Mouse (Mus musculus) heart, postnatal 0 days (tissue): ENCODE measurements around the gene 9430038I01Rik.

Experiments used
- CTCF ChIP-seq: IDR thresholded peaks from 2 replicates; pipeline ENCODE4 v1.5.1; 2016; ENCODE audit warnings: antibody characterized with exemption, control low read depth, low read depth
- EP300 ChIP-seq: IDR thresholded peaks from 2 replicates; pipeline ENCODE4 v1.6.1; 2016; ENCODE audit warnings: antibody characterized with exemption, low read depth

GRCm38 (mm10) chr7:137397361-137397910, 13.1 kb downstream of the 9430038I01Rik start:
- TF ChIP-seq CTCF = no peak
- TF ChIP-seq EP300 = no peak
